Mouse (Mus musculus) intestine, embryonic 15.5 days (tissue): ENCODE data around the gene Zbtb18. TPM values are rescaled to one million over a fixed set of nuclear protein-coding genes. Genes with fewer than 3 reads are reported as not detected.
"Not testable (repeated sequence)": the region's sequence is repeated elsewhere in the genome, so short reads cannot be mapped to it uniquely, and the experiment has no call there.

Experiments used
- ATAC-seq: fragments of 200-750 bp; cut with Nextera tagmentation; 2 replicates; pipeline ENCODE4 v1.8.0; 2017; ENCODE audit warnings: moderate TSS enrichment, moderate library complexity
- H3K27ac ChIP-seq: fragments of 300-500 bp; sonication (generic); 2 replicates; pipeline ENCODE4 v1.5.1; 2015; ENCODE audit warnings: mild to moderate bottlenecking, inconsistent platforms
- H3K27me3 ChIP-seq: fragments of 300-500 bp; sonication (generic); replicated peaks from 2 replicates; pipeline ENCODE4 v1.6.1; 2015; ENCODE audit warnings: inconsistent platforms
- H3K36me3 ChIP-seq: fragments of 300-500 bp; sonication (generic); 2 replicates; pipeline ENCODE4 v1.6.1; 2015; ENCODE audit warnings: inconsistent platforms
- H3K4me1 ChIP-seq: fragments of 300-500 bp; sonication (generic); replicated peaks from 2 replicates; pipeline ENCODE4 v1.6.1; 2015; ENCODE audit warnings: inconsistent platforms
- H3K4me2 ChIP-seq: fragments of 300-500 bp; sonication (generic); replicated peaks from 2 replicates; pipeline ENCODE4 v1.6.1; 2015; ENCODE audit warnings: mild to moderate bottlenecking, inconsistent platforms
- H3K4me3 ChIP-seq: fragments of 300-500 bp; sonication (generic); replicated peaks from 2 replicates; pipeline ENCODE4 v1.5.1; 2015; ENCODE audit warnings: inconsistent platforms
- H3K9ac ChIP-seq: fragments of 300-500 bp; sonication (generic); 2 replicates; pipeline ENCODE4 v1.6.1; 2015; ENCODE audit warnings: inconsistent platforms
- H3K9me3 ChIP-seq: fragments of 300-500 bp; sonication (generic); 2 replicates; pipeline ENCODE4 v1.6.1; 2016; ENCODE audit warnings: inconsistent platforms
- WGBS: fragments of 180-500 bp; shearing (Covaris S2); methylation state at CpG from one replicate; pipeline ENCODE4 v1.1.7; 2015; 5-methylcytosine and 5-hydroxymethylcytosine counted together
- polyA plus RNA-seq: library from polyadenylated mRNA; unstranded; fragments of >200 nt; fragmentation: Nextera tagmentation; extraction: Ambion mirVana; gene quantifications from 2 replicates; pipeline ENCODE4 v1.2.1, GENCODE M21; 2015

The Zbtb18 gene
- polyA plus RNA-seq, 1 experiment from 2014 or later: 2.0 TPM

DNA sequence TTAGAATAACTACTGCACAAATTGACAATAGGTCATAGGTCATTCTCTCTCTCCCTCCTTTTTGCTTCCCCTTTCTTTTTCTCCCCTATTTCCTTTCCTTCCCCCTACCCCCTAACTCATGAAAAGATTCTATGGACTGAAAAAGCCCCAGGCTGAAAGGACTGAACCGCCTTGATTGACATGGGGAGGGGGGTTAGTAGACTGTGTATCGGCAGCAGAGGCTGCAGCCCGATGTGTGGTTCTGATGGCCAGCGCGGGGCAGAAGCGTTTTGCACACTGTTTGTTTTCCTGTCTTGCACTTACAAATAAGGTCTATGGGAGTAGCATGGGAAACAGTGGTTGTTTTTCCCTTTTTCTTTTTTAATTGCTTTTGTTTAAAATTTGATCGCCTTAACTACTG lies 7.7 kb downstream of the Zbtb18 start:
- not testable (repeated sequence) for H3K9me3 ChIP-seq, H3K4me3 ChIP-seq, H3K9ac ChIP-seq, H3K4me1 ChIP-seq, H3K36me3 ChIP-seq, H3K27ac ChIP-seq, ATAC-seq, H3K4me2 ChIP-seq, H3K27me3 ChIP-seq
- WGBS: 89% methylated on average over 7 of the region's 7 CpGs

DNA sequence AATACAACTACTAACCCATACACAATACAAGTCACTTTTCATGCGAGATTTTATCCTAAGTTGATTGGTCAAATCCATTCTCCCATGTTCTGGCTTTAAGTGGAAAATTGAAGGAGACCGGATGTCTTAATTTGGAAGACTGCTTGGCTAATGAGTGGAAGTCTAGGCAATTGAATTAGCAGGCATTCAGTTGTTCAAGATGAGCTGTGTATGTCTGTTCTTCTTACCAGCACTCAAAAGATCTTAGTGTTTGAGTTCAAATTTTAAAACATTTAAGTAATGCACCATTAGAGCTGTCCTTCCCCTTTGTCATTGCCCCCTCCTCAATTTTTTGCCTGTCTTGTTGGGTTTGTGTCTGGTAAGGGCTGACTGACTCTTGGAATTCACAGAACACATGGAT lies 8.9 kb downstream of the Zbtb18 start:
- H3K27ac ChIP-seq: no peak overlapping the region
- H3K36me3 ChIP-seq: peaks cover 9% of the 10 kb centered on the region; the same call in 1 of the 2 replicates
- H3K4me1 ChIP-seq: no peaks in the 10 kb centered on the region
- no peak for ATAC-seq
- no peak overlapping the region for H3K9ac ChIP-seq
- H3K27me3 ChIP-seq: no peaks in the 10 kb centered on the region
- no peaks in the 10 kb centered on the region for H3K9me3 ChIP-seq
- H3K4me2 ChIP-seq: no peak overlapping the region
- 82% methylated on average over 2 of the region's 2 CpGs for WGBS
- H3K4me3 ChIP-seq: no peak overlapping the region

DNA sequence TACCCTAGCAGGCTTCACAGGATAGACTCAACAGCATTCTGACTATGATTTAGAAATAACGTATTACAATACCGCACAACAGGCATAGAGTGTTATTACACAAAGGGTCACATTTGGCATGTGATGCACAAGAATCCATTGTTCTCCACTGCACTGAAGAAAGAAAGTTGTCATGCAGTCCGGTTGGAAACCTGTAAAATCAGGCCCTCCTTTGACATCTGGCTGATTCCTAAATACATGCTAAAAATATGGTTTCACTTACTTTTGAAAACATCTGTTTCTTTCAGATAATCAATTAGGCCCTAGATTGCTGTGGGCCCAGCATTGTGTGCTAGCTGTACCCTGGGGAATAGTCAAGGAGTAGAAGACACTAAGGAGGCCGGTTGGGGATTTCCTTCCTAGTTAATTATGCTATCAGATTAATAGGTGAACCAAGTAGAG lies 9.9 kb downstream of the Zbtb18 start:
- Histone ChIP-seq H3K9ac (no peak overlapping the region), H3K36me3 (peaks cover 9% of the 10 kb centered on the region; the same call in 1 of the 2 replicates), H3K27me3 (no peaks in the 10 kb centered on the region), H3K4me3 (no peak overlapping the region), H3K9me3 (no peaks in the 10 kb centered on the region), H3K4me1 (no peaks in the 10 kb centered on the region), H3K4me2 (no peak overlapping the region), H3K27ac (no peak overlapping the region)
- ATAC-seq: no peak
- 79% methylated on average over 4 of the region's 4 CpGs for WGBS

DNA sequence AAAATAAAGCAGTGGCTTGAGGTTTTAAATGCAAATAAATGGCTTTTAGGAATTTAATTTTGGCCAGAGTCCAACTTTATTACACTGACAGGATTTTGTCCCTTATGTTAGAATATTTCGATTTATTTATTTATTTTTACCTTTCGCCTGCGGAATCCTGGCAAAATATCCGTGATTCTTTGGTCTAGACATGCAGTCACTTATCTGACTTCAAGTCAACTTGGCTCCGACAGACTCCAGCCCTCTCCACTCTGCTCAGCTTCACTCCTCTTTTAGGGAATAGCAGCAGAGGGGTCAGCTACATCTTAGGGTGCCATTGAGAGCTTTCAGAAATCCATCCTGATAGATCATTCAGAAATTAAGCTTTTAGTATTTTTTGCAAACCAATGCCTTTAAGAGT lies 10.8 kb downstream of the Zbtb18 start:
- Histone ChIP-seq H3K27me3 (no peaks in the 10 kb centered on the region), H3K27ac (no peak overlapping the region), H3K4me3 (no peak overlapping the region), H3K4me1 (no peaks in the 10 kb centered on the region), H3K9me3 (no peaks in the 10 kb centered on the region), H3K4me2 (no peak overlapping the region), H3K36me3 (peaks cover 4% of the 10 kb centered on the region; the same call in 1 of the 2 replicates), H3K9ac (no peak overlapping the region)
- no peak for ATAC-seq
- 68% methylated on average over 5 of the region's 5 CpGs for WGBS

DNA sequence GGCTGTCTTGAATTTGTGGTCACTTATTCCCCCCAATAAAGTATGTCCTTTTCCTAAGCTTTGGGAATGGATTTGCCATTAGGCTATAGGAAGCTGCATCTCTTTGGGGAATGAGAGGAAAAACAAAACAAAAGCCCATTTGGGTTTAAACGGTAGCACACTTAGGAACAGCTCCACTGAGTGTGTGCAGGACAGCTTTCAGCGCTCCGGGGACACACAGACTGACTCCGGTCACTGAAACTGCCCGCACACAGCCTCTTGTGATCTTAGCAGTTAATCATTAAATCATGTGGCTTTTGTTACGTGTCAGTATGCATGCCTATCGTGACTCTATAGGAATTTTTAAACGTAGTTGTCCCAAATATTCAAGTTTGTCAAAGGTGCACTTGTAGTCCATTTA lies 11.7 kb downstream of the Zbtb18 start:
- Histone ChIP-seq H3K4me3 (no peak overlapping the region), H3K4me2 (peak overlapping the region; percentile 22; the same call in 1 of the 2 replicates), H3K27me3 (no peaks in the 10 kb centered on the region), H3K27ac (no peak overlapping the region), H3K4me1 (no peaks in the 10 kb centered on the region), H3K9ac (no peak overlapping the region), H3K36me3 (no peaks in the 10 kb centered on the region), H3K9me3 (no peaks in the 10 kb centered on the region)
- WGBS: 47% methylated on average over 8 of the region's 8 CpGs
- ATAC-seq: peak; percentile 73

DNA sequence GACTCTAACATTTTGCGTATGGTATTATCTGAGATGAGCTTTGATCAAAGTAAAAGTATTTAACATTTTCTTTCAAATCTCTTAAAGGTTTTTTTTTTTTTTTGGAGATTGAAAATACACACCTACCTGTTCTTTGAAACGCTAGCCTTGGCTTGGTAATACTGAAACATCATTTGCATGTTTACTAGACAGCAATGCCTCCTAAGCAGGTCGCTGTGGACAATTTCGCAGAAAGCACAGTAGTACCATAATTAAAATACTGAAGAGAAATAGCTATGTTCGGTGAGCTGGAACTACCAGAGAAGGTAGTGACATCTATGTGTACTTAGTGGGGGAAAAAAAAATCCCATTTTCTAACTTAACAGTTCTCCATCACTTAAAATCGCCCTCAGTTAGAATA lies 12.3 kb downstream of the Zbtb18 start:
- Histone ChIP-seq H3K9me3 (no peaks in the 10 kb centered on the region), H3K9ac (no peak overlapping the region), H3K27me3 (no peaks in the 10 kb centered on the region), H3K4me1 (no peaks in the 10 kb centered on the region), H3K36me3 (no peaks in the 10 kb centered on the region), H3K27ac (no peak overlapping the region), H3K4me2 (no peak overlapping the region), H3K4me3 (no peak overlapping the region)
- no peak for ATAC-seq
- 87% methylated on average over 6 of the region's 6 CpGs for WGBS

DNA sequence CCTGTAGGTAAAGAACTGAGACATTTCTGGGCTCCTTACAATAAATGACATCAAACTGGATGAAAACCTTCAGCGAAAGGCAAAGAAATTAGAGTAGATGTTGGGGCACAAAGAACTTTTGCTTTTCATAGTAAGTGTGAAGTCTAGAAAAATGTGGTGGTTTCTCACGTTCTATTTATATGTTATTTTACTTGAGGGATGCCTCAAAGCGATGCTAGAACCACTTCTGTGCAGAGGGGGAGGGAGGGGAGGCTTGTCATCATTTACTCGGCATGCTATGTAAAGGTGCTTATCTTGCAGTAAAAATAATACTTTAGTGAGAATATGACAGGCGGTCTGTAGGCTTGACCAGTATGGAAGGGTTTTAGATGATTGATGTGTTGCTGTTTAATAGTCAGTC lies 13.3 kb downstream of the Zbtb18 start:
- Histone ChIP-seq H3K4me2 (no peak overlapping the region), H3K4me3 (no peak overlapping the region), H3K27ac (no peak overlapping the region), H3K9me3 (no peaks in the 10 kb centered on the region), H3K36me3 (no peaks in the 10 kb centered on the region), H3K27me3 (no peaks in the 10 kb centered on the region), H3K4me1 (no peaks in the 10 kb centered on the region), H3K9ac (no peak overlapping the region)
- 79% methylated on average over 5 of the region's 5 CpGs for WGBS
- no peak for ATAC-seq

DNA sequence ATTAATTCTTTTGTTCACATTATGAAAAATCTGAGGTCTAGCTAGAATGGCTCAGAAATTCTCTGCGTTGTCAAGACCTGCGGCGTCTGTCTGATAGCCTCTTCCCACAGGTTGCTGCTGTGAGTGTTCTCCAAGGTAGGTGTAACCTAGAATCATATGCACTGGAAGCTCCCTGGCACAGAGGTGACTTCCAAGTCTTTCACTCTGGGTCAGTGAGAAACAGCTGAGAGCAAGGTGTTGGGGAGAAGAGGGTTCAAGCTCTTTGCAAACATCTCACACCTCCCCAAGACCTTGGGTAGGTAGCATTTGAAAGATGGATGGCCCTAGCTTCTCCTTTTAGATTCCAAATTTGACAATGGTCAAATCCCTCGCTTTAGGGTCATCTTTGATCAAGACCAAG lies 14.1 kb downstream of the Zbtb18 start:
- Histone ChIP-seq H3K27me3 (no peaks in the 10 kb centered on the region), H3K4me1 (no peaks in the 10 kb centered on the region), H3K27ac (no peak overlapping the region), H3K4me2 (no peak overlapping the region), H3K9ac (no peak overlapping the region), H3K4me3 (no peak overlapping the region), H3K9me3 (no peaks in the 10 kb centered on the region), H3K36me3 (no peaks in the 10 kb centered on the region)
- 90% methylated on average over 4 of the region's 4 CpGs for WGBS
- no peak for ATAC-seq

DNA sequence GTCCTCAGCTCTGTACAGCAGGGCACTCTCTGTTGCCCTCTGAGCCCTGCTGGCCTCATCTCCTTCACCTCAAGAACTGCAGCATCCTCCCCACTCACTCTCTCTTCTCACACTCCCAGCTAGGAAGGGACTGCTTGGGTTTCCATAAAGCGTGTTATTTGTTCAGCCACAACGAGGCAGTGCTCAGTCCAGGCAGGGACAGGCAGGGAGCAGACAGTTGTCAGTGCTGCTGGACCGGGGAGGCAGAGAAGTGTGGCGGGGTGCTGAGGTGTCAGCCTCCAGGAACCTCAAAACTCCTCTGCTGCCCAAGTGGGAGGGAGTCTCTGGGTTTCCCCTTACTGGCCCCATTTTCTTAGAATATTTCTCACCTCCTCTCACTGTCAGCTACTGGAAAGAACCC lies 14.6 kb downstream of the Zbtb18 start:
- Histone ChIP-seq H3K9ac (no peak overlapping the region), H3K4me2 (no peak overlapping the region), H3K4me1 (no peaks in the 10 kb centered on the region), H3K27ac (no peak overlapping the region), H3K27me3 (no peaks in the 10 kb centered on the region), H3K36me3 (no peaks in the 10 kb centered on the region), H3K9me3 (no peaks in the 10 kb centered on the region), H3K4me3 (no peak overlapping the region)
- WGBS: 55% methylated on average over 4 of the region's 4 CpGs
- ATAC-seq: no peak

DNA sequence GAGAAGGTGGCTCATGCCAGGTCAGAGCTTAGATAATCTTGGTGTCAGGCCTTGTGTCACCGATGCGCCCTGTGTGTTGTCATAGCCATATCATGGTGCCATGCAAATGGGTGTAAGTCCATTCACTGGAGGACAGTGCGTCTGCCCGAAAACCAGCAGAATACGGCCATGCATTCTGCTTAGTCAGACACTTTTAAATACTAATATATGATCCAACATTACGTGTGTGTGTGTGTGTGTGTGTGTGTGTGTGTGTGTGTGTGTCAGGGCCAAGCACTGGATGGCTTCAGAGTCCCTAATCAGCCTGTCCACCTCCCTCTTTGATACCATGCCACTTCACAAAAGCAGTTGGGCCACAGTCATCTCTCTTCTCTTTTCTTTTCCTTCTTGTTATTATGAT lies 15.8 kb downstream of the Zbtb18 start:
- no peak for ATAC-seq

DNA sequence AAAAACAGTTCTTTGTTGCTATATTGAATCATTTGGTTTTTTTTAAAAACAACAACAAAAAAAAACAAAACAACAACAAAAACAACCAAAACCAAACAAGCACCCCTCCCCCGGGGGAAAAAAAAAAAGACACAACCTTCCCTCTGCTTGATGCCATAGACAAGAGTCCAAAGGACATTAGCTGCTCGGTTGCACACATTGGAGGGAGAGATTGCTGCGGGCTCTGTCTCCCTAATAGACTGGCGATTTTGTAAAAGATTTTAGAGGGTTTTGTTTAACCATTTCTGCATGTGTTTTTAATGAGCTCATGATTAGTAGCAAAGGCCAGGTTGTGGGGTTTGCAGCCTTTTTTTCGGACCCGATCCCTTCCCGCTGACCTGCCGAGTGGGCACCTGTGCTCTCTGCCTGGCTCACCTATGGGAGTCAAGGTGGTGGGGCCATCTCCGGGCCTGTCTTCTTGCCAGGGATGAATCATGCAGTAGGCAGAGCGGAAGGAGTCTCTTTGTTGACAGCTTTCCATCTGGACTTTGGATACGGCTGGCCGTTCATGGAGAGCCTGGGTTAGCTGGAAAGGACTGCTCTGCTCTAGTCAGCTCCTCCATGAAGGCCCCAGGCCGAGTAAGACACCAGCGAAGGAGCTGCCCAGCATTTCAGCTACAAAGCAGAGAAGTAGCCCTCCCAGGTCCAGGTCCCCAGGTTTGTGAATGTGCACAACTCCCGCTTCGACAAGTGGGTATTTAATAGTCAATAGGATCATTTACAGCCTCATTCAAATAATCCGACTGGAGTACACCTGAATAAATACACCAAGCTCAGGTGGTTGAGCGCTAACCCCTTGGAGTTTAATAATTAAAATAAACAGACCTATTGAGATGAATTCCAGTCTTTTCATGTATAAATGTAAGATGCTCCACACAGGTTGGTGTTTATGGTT lies 16.6 kb downstream of the Zbtb18 start:
- peak; percentile 86 for ATAC-seq
- 76% methylated on average over 18 of the region's 18 CpGs for WGBS
- Histone ChIP-seq H3K4me3 (no peak overlapping the region), H3K27ac (no peak overlapping the region), H3K36me3 (no peaks in the 10 kb centered on the region), H3K27me3 (no peaks in the 10 kb centered on the region), H3K9ac (no peak overlapping the region), H3K4me1 (no peaks in the 10 kb centered on the region), H3K9me3 (no peaks in the 10 kb centered on the region), H3K4me2 (no peak overlapping the region)

More for the DNA sequence above, 15.8 kb downstream of the Zbtb18 start:
- H3K36me3 ChIP-seq: no peaks in the 10 kb centered on the region
- no peak overlapping the region for H3K4me3 ChIP-seq
- no peak overlapping the region for H3K27ac ChIP-seq
- no peaks in the 10 kb centered on the region for H3K27me3 ChIP-seq
- no peak overlapping the region for H3K9ac ChIP-seq
- no peaks in the 10 kb centered on the region for H3K9me3 ChIP-seq
- H3K4me2 ChIP-seq: no peak overlapping the region
- WGBS: 90% methylated on average over 6 of the region's 6 CpGs
- H3K4me1 ChIP-seq: no peaks in the 10 kb centered on the region

DNA sequence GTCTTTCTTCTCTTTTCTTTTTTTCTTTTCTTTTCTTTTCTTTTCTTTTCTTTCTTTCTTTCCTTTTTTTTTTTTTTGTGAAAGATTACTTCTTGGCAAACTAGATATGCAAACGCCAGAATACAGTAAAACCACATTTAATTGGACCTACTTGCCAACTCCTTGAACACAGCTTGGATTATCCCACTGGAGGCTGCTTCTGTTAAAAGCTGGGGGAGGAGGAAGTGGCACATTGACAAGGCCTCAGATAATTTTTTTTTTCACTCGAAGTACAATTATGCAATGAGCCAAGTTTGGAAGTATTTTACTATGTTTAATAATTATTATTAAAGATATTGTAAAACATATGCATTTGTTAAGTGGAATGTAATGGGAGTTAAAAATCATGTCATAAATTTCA lies 17.4 kb downstream of the Zbtb18 start:
- H3K9ac ChIP-seq: no peak overlapping the region
- no peaks in the 10 kb centered on the region for H3K27me3 ChIP-seq
- no peaks in the 10 kb centered on the region for H3K9me3 ChIP-seq
- no peak overlapping the region for H3K27ac ChIP-seq
- no peak for ATAC-seq
- H3K4me2 ChIP-seq: no peak overlapping the region
- 53% methylated on average over 2 of the region's 2 CpGs for WGBS
- no peaks in the 10 kb centered on the region for H3K36me3 ChIP-seq
- H3K4me3 ChIP-seq: no peak overlapping the region
- no peaks in the 10 kb centered on the region for H3K4me1 ChIP-seq

DNA sequence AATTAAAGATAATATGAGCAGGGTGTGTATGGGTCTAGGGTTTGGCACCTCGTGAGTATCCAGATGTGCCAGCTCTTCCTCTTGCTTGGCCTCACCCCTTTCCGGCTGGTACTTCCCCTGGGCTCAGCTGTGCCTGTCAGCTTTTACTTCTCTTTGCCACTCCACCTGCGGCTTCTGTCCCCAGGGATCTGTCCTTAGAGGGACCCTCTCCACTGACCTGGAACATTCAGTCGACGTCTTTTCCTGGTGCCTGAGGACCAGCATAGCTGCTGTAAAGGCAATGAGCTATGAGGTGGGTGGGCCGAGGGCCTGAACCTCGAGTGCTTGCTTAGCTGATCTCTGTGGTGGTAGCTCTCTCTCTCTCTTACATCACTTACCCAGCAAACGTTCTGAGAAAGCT lies 25.0 kb downstream of the Zbtb18 start:
- Histone ChIP-seq H3K4me2 (no peak overlapping the region), H3K4me3 (no peak overlapping the region), H3K9me3 (no peaks in the 10 kb centered on the region), H3K27ac (no peak overlapping the region), H3K4me1 (0 out of 2 replicates have a peak, but pooled peaks cover 5% of the 10 kb centered on the region), H3K27me3 (no peaks in the 10 kb centered on the region), H3K36me3 (no peaks in the 10 kb centered on the region), H3K9ac (no peak overlapping the region)
- no peak for ATAC-seq
- WGBS: 71% methylated on average over 8 of the region's 8 CpGs
